Mouse (Mus musculus) cortical plate, adult 2 months (tissue): ENCODE data around the gene Psmd2.

Experiments used
- CTCF ChIP-seq: fragments of 200-500 bp; IDR thresholded peaks from 2 replicates; pipeline ENCODE4 v1.5.1; 2011; ENCODE audit warnings: mild to moderate bottlenecking, control low read depth, low read length; ENCODE audit not compliant: insufficient read depth; ENCODE audit errors: extremely low read depth
- POLR2A ChIP-seq: fragments of 200-500 bp; IDR thresholded peaks from 2 replicates; pipeline ENCODE4 v1.6.1; 2011; ENCODE audit warnings: mild to moderate bottlenecking, low read length, control low read depth; ENCODE audit not compliant: insufficient read depth; ENCODE audit errors: extremely low read depth

GRCm38 (mm10) chr16:20677974-20678675 is 26.7 kb downstream of the Psmd2 start:
- TF ChIP-seq CTCF (no peak), POLR2A (no peak)
